Mouse (Mus musculus): ENCODE measurements around the gene Slc24a2. TPM values are rescaled to one million over a fixed set of nuclear protein-coding genes. Genes with fewer than 3 reads are reported as not detected.
A peak's percentile ranks its signal among the peaks of the same experiment; 100 is the strongest.

The Slc24a2 gene
- polyA plus RNA-seq (2015; fragmentation: Nextera tagmentation; extraction: Ambion mirVana): 1.4 and 2.1 TPM in 2 replicates

- WGBS: under 1% methylated on average over 58 of the region's 62 CpGs
- Histone ChIP-seq H3K4me1 (replicated peaks; ENCODE audit: control insufficient read depth, insufficient read depth, low read length) (peaks cover 4% of the 10 kb centered on the region; the same call in 1 of the 2 replicates), H3K4me3 (replicated peaks; ENCODE audit: low read length) (peak within 1 kb of the TSS; percentile 80), H3K27me3 (replicated peaks; ENCODE audit: control insufficient read depth, insufficient read depth, low read length) (0 out of 2 replicates have a peak, but pooled peaks cover 2% of the 10 kb centered on the region), H3K27ac (ENCODE audit: low read length) (no peak within 1 kb of the TSS), H3K9ac (replicated peaks; ENCODE audit: low read depth, low read length) (peak within 1 kb of the TSS; percentile 76), H3K36me3 (ENCODE audit: control insufficient read depth, insufficient read depth) (no peaks in the 10 kb centered on the region), H3K9me3 (ENCODE audit: control insufficient read depth, low read length) (no peaks in the 10 kb centered on the region), H3K4me2 (ENCODE audit: low read length) (peak within 1 kb of the TSS; percentile 95)
- ATAC-seq: peak; percentile 93
Measured at GRCm38 (mm10) chr4:87229960-87230551, at the start of gene Slc24a2. Slc24a2 (minus strand) TSS chr4:87230477.

DNA sequence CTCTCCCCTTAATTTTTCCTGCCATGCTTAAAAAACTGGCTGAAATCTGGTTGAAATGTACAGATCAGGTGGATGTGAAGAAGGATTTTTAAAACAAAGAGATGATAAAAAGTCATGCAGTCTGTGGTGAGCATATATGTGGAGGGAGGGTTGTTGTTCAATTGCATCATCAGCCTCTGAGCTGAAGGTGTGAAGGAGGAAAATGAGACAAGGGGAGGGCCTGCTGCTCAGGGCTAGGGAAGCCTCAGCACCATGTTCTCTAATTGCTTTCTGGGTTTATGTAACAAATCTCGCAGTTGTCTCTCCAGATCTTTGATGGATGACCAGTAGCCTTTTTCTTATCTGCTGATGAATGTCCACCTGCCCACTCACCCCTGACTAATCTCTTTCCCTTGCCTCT, 44.5 kb upstream of the Slc24a2 start:
- Histone ChIP-seq H3K27ac (ENCODE audit: low read length) (no peak overlapping the region), H3K4me3 (replicated peaks; ENCODE audit: low read length) (no peak overlapping the region), H3K9ac (replicated peaks; ENCODE audit: low read depth, low read length) (no peak overlapping the region), H3K9me3 (ENCODE audit: control insufficient read depth, low read length) (no peaks in the 10 kb centered on the region), H3K4me1 (replicated peaks; ENCODE audit: control insufficient read depth, insufficient read depth, low read length) (no peaks in the 10 kb centered on the region), H3K4me2 (ENCODE audit: low read length) (no peak overlapping the region), H3K27me3 (replicated peaks; ENCODE audit: control insufficient read depth, insufficient read depth, low read length) (no peaks in the 10 kb centered on the region), H3K36me3 (ENCODE audit: control insufficient read depth, insufficient read depth) (no peaks in the 10 kb centered on the region)
- WGBS: 28% methylated on average over 1 of the region's 1 CpGs
- ATAC-seq: no peak

- no peak overlapping the region for H3K27ac ChIP-seq (ENCODE audit: low read length)
- no peak for ATAC-seq
Measured at GRCm38 (mm10) chr4:87274276-87274675, 44.0 kb upstream of the Slc24a2 start.

GRCm38 (mm10) chr4:87273476-87273875, 43.2 kb upstream of the Slc24a2 start:
- no peaks in the 10 kb centered on the region for H3K9me3 ChIP-seq (ENCODE audit: control insufficient read depth, low read length)
- H3K4me3 ChIP-seq (replicated peaks; ENCODE audit: low read length): no peak overlapping the region
- no peak overlapping the region for H3K27ac ChIP-seq (ENCODE audit: low read length)
- 92% methylated on average over 3 of the region's 3 CpGs for WGBS
- H3K27me3 ChIP-seq (replicated peaks; ENCODE audit: control insufficient read depth, insufficient read depth, low read length): no peaks in the 10 kb centered on the region
- H3K4me1 ChIP-seq (replicated peaks; ENCODE audit: control insufficient read depth, insufficient read depth, low read length): no peaks in the 10 kb centered on the region
- H3K36me3 ChIP-seq (ENCODE audit: control insufficient read depth, insufficient read depth): no peaks in the 10 kb centered on the region
- ATAC-seq: no peak
- no peak overlapping the region for H3K9ac ChIP-seq (replicated peaks; ENCODE audit: low read depth, low read length)
- no peak overlapping the region for H3K4me2 ChIP-seq (ENCODE audit: low read length)

More at GRCm38 (mm10) chr4:87274276-87274675, 44.0 kb upstream of the Slc24a2 start:
- Histone ChIP-seq H3K9ac (replicated peaks; ENCODE audit: low read depth, low read length) (no peak overlapping the region), H3K9me3 (ENCODE audit: control insufficient read depth, low read length) (no peaks in the 10 kb centered on the region), H3K4me1 (replicated peaks; ENCODE audit: control insufficient read depth, insufficient read depth, low read length) (no peaks in the 10 kb centered on the region), H3K4me3 (replicated peaks; ENCODE audit: low read length) (no peak overlapping the region), H3K27me3 (replicated peaks; ENCODE audit: control insufficient read depth, insufficient read depth, low read length) (no peaks in the 10 kb centered on the region), H3K4me2 (ENCODE audit: low read length) (no peak overlapping the region), H3K36me3 (ENCODE audit: control insufficient read depth, insufficient read depth) (no peaks in the 10 kb centered on the region)
- WGBS: 75% methylated on average over 2 of the region's 2 CpGs

DNA sequence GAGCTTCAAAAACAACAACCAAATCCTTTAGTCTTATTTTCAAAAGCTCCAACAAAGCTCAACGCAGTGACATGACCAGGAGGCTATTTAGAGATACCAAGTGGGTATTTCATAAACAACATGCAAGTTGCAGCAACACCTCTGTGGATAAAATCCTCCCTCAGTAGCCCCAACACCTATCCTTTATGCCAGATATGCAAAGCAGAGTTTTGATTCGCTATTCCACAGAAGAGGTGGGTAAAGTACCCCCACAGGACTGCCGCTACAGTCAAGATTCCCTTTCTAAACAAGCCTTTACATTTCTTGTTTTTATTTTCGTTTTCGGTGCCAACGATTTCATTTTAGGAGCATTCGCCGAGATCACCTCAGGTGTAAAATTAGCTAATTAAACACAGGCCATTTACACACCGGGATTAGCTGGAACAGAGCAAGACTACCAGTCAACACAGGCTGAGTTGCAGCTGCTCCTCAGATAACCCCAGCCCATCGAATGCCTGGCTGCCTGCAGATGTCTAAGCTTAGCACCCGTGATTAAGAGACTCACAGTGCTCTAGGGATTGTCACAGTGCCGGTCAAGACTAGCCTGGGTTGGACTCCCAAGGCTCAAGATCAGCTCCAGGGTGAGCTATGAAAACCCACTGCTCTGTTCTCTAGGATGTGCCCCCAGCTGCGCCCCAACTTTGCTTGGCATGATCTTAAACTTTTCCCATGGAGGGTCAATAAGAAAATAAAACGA, 885 bp downstream of the Slc24a2 start:
- Histone ChIP-seq H3K9me3 (ENCODE audit: control insufficient read depth, low read length) (no peaks in the 10 kb centered on the region), H3K9ac (replicated peaks; ENCODE audit: low read depth, low read length) (peak overlapping the region; percentile 76), H3K4me1 (replicated peaks; ENCODE audit: control insufficient read depth, insufficient read depth, low read length) (peaks cover 4% of the 10 kb centered on the region; the same call in 1 of the 2 replicates), H3K27me3 (replicated peaks; ENCODE audit: control insufficient read depth, insufficient read depth, low read length) (0 out of 2 replicates have a peak, but pooled peaks cover 2% of the 10 kb centered on the region), H3K4me2 (ENCODE audit: low read length) (peak overlapping the region; percentile 95), H3K27ac (ENCODE audit: low read length) (no peak overlapping the region), H3K4me3 (replicated peaks; ENCODE audit: low read length) (peak overlapping the region; percentile 80), H3K36me3 (ENCODE audit: control insufficient read depth, insufficient read depth) (no peaks in the 10 kb centered on the region)
- ATAC-seq: peak; percentile 49
- WGBS: 8% methylated on average over 14 of the region's 14 CpGs

GRCm38 (mm10) chr4:87221586-87221985, 8.7 kb downstream of the Slc24a2 start:
- no peak for ATAC-seq
- Histone ChIP-seq H3K36me3 (ENCODE audit: control insufficient read depth, insufficient read depth) (no peaks in the 10 kb centered on the region), H3K27ac (ENCODE audit: low read length) (no peak overlapping the region), H3K9ac (replicated peaks; ENCODE audit: low read depth, low read length) (no peak overlapping the region), H3K27me3 (replicated peaks; ENCODE audit: control insufficient read depth, insufficient read depth, low read length) (no peaks in the 10 kb centered on the region), H3K4me3 (replicated peaks; ENCODE audit: low read length) (no peak overlapping the region), H3K4me1 (replicated peaks; ENCODE audit: control insufficient read depth, insufficient read depth, low read length) (no peaks in the 10 kb centered on the region), H3K4me2 (ENCODE audit: low read length) (no peak overlapping the region), H3K9me3 (ENCODE audit: control insufficient read depth, low read length) (0 out of 2 replicates have a peak, but pooled peaks cover 4% of the 10 kb centered on the region)
- 65% methylated on average over 2 of the region's 2 CpGs for WGBS

DNA sequence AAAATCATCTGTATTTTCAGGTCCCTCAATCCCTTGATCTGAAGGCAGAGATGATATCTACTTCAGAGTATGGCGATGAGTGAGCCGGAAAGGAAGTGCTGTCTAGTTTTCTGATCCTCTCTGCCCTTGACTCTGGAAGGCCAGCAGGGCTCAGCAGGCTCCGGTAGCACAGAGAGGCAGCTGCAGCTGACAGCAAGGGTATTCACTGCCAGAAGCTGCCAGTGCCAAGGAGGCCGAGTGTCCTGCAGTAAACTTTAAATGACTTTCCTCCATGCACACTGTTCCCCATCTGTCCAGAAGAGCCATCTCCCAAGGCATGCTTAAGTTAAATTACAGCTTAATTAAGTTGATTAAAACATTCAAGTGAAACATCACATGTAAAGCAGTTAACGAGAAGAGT, 12.1 kb downstream of the Slc24a2 start:
- ATAC-seq: no peak
- Histone ChIP-seq H3K36me3 (ENCODE audit: control insufficient read depth, insufficient read depth) (no peaks in the 10 kb centered on the region), H3K4me2 (ENCODE audit: low read length) (no peak overlapping the region), H3K4me3 (replicated peaks; ENCODE audit: low read length) (no peak overlapping the region), H3K27me3 (replicated peaks; ENCODE audit: control insufficient read depth, insufficient read depth, low read length) (no peaks in the 10 kb centered on the region), H3K9ac (replicated peaks; ENCODE audit: low read depth, low read length) (no peak overlapping the region), H3K9me3 (ENCODE audit: control insufficient read depth, low read length) (0 out of 2 replicates have a peak, but pooled peaks cover 2% of the 10 kb centered on the region), H3K4me1 (replicated peaks; ENCODE audit: control insufficient read depth, insufficient read depth, low read length) (no peaks in the 10 kb centered on the region), H3K27ac (ENCODE audit: low read length) (no peak overlapping the region)
- WGBS: 57% methylated on average over 5 of the region's 5 CpGs

- Histone ChIP-seq H3K9me3 (ENCODE audit: control insufficient read depth, low read length) (no peaks in the 10 kb centered on the region), H3K27ac (ENCODE audit: low read length) (peak overlapping the region; percentile 61), H3K4me1 (replicated peaks; ENCODE audit: control insufficient read depth, insufficient read depth, low read length) (peaks cover 11% of the 10 kb centered on the region), H3K4me3 (replicated peaks; ENCODE audit: low read length) (no peak overlapping the region), H3K27me3 (replicated peaks; ENCODE audit: control insufficient read depth, insufficient read depth, low read length) (no peaks in the 10 kb centered on the region), H3K9ac (replicated peaks; ENCODE audit: low read depth, low read length) (no peak overlapping the region), H3K4me2 (ENCODE audit: low read length) (no peak overlapping the region), H3K36me3 (ENCODE audit: control insufficient read depth, insufficient read depth) (no peaks in the 10 kb centered on the region)
- 54% methylated on average over 6 of the region's 6 CpGs for WGBS
- peak; percentile 42; the same call in 1 of the 2 replicates for ATAC-seq
Measured at GRCm38 (mm10) chr4:87211344-87211978, 18.8 kb downstream of the Slc24a2 start.

- peaks cover 11% of the 10 kb centered on the region for H3K4me1 ChIP-seq (replicated peaks; ENCODE audit: control insufficient read depth, insufficient read depth, low read length)
- H3K36me3 ChIP-seq (ENCODE audit: control insufficient read depth, insufficient read depth): no peaks in the 10 kb centered on the region
- no peak overlapping the region for H3K4me2 ChIP-seq (ENCODE audit: low read length)
- H3K27me3 ChIP-seq (replicated peaks; ENCODE audit: control insufficient read depth, insufficient read depth, low read length): no peaks in the 10 kb centered on the region
- H3K4me3 ChIP-seq (replicated peaks; ENCODE audit: low read length): no peak overlapping the region
- H3K9ac ChIP-seq (replicated peaks; ENCODE audit: low read depth, low read length): no peak overlapping the region
- peak overlapping the region; percentile 19; the same call in 1 of the 2 replicates for H3K27ac ChIP-seq (ENCODE audit: low read length)
- peak; percentile 86 for ATAC-seq
- no peaks in the 10 kb centered on the region for H3K9me3 ChIP-seq (ENCODE audit: control insufficient read depth, low read length)
- 58% methylated on average over 3 of the region's 3 CpGs for WGBS
Measured at GRCm38 (mm10) chr4:87210533-87210932, 19.7 kb downstream of the Slc24a2 start.
